Mouse (Mus musculus): ENCODE data around the gene Itga1. TPM values are rescaled to one million over a fixed set of nuclear protein-coding genes. Genes with fewer than 3 reads are reported as not detected.

Itga1 gene
- polyA plus RNA-seq, 1 experiment from 2014 or later, result 4.8 TPM

DNA sequence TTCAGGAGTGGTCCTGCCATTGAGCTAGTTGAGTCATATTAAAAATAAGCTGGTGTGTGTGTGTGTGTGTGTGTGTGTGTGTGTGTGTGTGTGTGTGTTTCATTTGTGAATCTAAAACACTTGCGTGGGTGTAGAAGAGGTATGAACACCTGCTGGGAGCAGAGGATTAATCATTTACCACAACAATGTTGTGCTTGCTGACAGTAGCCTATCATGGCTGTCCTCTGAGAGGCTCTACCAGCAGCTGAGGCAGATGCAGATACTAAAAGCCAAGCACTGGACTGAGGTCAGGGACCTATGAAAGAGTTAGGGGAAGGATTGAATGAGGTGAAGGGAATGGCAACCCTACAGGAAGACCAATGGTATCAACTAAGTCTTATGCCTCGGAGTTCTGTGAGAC is 68.6 kb downstream of the Itga1 start:
- Histone ChIP-seq H3K9me3 (no peaks in the 10 kb centered on the region), H3K4me1 (no peaks in the 10 kb centered on the region), H3K27me3 (no peaks in the 10 kb centered on the region), H3K4me2 (no peak overlapping the region), H3K36me3 (replicated peaks) (no peaks in the 10 kb centered on the region), H3K27ac (no peak overlapping the region), H3K4me3 (replicated peaks) (no peak overlapping the region), H3K9ac (no peak overlapping the region)
- WGBS, result 86% methylated on average over 2 of the region's 2 CpGs
- no peak for ATAC-seq (ENCODE audit: low FRiP score)

DNA sequence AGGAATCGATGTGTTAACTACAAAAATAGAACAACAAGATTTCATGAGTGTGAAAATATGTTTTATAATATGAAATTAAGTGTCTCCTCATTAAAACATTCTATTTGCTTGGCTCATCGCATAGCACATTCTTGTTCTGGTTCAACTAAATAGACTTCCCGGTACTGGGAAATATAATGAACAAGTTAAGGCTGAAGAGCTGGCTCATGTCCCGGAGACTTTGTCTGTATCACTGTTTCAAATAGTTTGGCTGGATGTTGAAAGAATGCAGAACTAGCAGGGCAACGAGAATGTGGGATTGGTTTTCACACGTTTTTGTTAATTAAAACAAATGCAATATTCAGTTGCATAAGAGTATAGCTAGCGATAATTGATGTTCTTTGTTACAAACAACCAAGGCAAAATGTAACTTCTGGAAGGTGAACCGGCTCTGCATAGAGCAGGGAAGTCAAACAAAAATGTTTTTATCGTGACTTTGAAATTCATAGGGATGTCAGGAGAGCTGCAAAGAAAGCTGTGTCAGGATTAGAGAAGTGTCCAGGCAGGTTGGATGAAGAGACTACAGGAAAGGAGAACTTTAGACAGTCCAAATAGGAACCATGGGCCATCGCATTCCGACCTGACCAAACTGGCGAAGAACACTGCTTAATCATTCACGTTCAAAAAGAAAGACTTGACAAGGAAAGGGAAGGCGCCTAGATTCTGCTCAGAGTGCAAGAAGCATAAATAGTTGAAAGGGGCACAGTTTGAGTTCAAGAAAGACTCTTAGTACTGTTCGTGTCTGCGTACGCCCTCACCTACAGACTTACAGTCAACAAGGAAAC is 70.4 kb downstream of the Itga1 start:
- Histone ChIP-seq H3K4me1 (no peaks in the 10 kb centered on the region), H3K9me3 (no peaks in the 10 kb centered on the region), H3K4me2 (no peak overlapping the region), H3K36me3 (replicated peaks) (no peaks in the 10 kb centered on the region), H3K27ac (no peak overlapping the region), H3K4me3 (replicated peaks) (no peak overlapping the region), H3K9ac (no peak overlapping the region), H3K27me3 (no peaks in the 10 kb centered on the region)
- no peak for ATAC-seq (ENCODE audit: low FRiP score)
- 85% methylated on average over 17 of the region's 17 CpGs for WGBS

GRCm38 (mm10) chr13:115025394-115025793 is 76.4 kb downstream of the Itga1 start:
- Histone ChIP-seq H3K9me3 (no peaks in the 10 kb centered on the region), H3K36me3 (replicated peaks) (no peaks in the 10 kb centered on the region), H3K4me3 (replicated peaks) (no peak overlapping the region), H3K27ac (no peak overlapping the region), H3K27me3 (no peaks in the 10 kb centered on the region), H3K9ac (no peak overlapping the region), H3K4me1 (no peaks in the 10 kb centered on the region), H3K4me2 (no peak overlapping the region)
- WGBS, result 90% methylated on average over 3 of the region's 3 CpGs
- no peak for ATAC-seq (ENCODE audit: low FRiP score)

GRCm38 (mm10) chr13:115022117-115022787 is 79.5 kb downstream of the Itga1 start:
- no peaks in the 10 kb centered on the region for H3K4me1 ChIP-seq
- WGBS, result 89% methylated on average over 6 of the region's 6 CpGs
- H3K36me3 ChIP-seq (replicated peaks), result no peaks in the 10 kb centered on the region
- no peak for ATAC-seq (ENCODE audit: low FRiP score)
- no peaks in the 10 kb centered on the region for H3K27me3 ChIP-seq
- no peak overlapping the region for H3K4me3 ChIP-seq (replicated peaks)
- H3K9ac ChIP-seq, result no peak overlapping the region
- no peaks in the 10 kb centered on the region for H3K9me3 ChIP-seq
- no peak overlapping the region for H3K4me2 ChIP-seq
- no peak overlapping the region for H3K27ac ChIP-seq

DNA sequence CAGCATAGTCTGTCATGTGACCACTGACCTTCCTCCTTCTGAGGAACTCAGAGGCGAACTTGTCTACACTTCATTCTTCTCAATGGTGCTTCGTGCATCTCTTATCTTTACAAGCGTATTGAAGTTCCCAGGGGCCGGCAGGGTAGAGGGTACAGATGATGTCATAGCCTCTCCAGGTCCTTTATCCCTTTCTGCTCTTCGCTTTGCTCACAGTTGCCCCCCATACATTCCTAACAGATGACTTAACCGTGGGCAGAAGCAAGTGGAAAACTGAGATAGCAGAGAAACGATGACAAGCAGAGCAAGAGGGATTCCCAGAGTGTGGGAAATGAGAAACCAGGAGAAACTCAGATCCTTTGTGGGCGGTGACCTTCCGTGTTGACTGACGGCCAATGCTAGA is 80.4 kb downstream of the Itga1 start:
- no peak overlapping the region for H3K9ac ChIP-seq
- H3K27ac ChIP-seq, result no peak overlapping the region
- H3K36me3 ChIP-seq (replicated peaks), result no peaks in the 10 kb centered on the region
- H3K4me3 ChIP-seq (replicated peaks), result no peak overlapping the region
- WGBS, result 80% methylated on average over 10 of the region's 10 CpGs
- no peaks in the 10 kb centered on the region for H3K27me3 ChIP-seq
- H3K9me3 ChIP-seq, result no peaks in the 10 kb centered on the region
- H3K4me1 ChIP-seq, result no peaks in the 10 kb centered on the region
- no peak for ATAC-seq (ENCODE audit: low FRiP score)
- no peak overlapping the region for H3K4me2 ChIP-seq

- Histone ChIP-seq H3K27me3 (no peaks in the 10 kb centered on the region), H3K36me3 (replicated peaks) (no peaks in the 10 kb centered on the region), H3K4me2 (no peak overlapping the region), H3K4me1 (no peaks in the 10 kb centered on the region), H3K9me3 (no peaks in the 10 kb centered on the region), H3K9ac (no peak overlapping the region), H3K27ac (no peak overlapping the region), H3K4me3 (replicated peaks) (no peak overlapping the region)
- WGBS, result 88% methylated on average over 4 of the region's 4 CpGs
- no peak for ATAC-seq (ENCODE audit: low FRiP score)
Measured at GRCm38 (mm10) chr13:115020727-115021126, 81.0 kb downstream of the Itga1 start.

DNA sequence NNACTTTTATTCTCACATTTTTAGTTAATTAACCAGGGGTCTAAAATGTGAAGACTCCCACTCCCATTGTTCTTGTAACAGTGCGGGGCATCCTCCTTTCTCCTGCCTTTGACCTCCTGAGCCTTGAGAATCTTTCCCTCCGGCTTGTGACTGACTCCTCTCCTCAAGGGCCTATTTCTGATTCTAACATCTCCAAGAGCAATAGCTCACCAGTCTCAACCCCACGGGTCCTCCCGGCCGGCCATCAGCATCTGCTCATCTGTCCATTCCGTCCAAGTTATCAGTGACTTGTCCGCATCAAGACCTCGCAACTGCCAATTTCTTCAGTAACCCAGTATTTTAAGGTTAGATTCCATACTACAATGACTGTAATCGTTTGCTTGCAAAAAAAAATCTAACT is 84.2 kb downstream of the Itga1 start:
- Histone ChIP-seq H3K9me3 (no peaks in the 10 kb centered on the region), H3K4me2 (no peak overlapping the region), H3K27ac (no peak overlapping the region), H3K4me1 (no peaks in the 10 kb centered on the region), H3K9ac (no peak overlapping the region), H3K27me3 (no peaks in the 10 kb centered on the region), H3K36me3 (replicated peaks) (no peaks in the 10 kb centered on the region), H3K4me3 (replicated peaks) (no peak overlapping the region)
- 89% methylated on average over 9 of the region's 9 CpGs for WGBS
- no peak for ATAC-seq (ENCODE audit: low FRiP score)

DNA sequence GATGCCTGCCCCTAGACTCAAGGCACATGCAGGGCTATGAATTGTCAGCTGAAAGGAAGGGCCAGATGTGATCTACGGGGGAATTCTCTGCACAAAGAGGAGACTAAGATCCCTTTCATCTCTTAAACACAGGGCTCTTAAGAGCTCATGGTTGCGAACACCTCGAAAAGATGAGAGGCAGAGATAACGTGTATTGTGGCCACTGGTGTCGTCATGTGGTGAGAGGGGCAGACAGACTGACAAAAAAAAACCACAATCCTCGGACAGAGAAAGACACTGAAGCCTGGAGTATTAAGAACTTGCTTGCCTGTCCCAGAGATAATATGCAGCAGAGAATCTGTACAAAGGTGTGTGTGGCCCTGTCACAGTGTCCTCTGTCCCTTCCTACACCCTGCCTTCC is 90.2 kb downstream of the Itga1 start:
- WGBS, result 64% methylated on average over 6 of the region's 6 CpGs
- no peak overlapping the region for H3K9ac ChIP-seq
- 0 out of 2 replicates have a peak, but pooled peaks cover under 1% of the 10 kb centered on the region for H3K4me1 ChIP-seq
- no peaks in the 10 kb centered on the region for H3K36me3 ChIP-seq (replicated peaks)
- no peak overlapping the region for H3K4me3 ChIP-seq (replicated peaks)
- no peak for ATAC-seq (ENCODE audit: low FRiP score)
- H3K4me2 ChIP-seq, result no peak overlapping the region
- H3K9me3 ChIP-seq, result no peaks in the 10 kb centered on the region
- H3K27ac ChIP-seq, result no peak overlapping the region
- H3K27me3 ChIP-seq, result no peaks in the 10 kb centered on the region

DNA sequence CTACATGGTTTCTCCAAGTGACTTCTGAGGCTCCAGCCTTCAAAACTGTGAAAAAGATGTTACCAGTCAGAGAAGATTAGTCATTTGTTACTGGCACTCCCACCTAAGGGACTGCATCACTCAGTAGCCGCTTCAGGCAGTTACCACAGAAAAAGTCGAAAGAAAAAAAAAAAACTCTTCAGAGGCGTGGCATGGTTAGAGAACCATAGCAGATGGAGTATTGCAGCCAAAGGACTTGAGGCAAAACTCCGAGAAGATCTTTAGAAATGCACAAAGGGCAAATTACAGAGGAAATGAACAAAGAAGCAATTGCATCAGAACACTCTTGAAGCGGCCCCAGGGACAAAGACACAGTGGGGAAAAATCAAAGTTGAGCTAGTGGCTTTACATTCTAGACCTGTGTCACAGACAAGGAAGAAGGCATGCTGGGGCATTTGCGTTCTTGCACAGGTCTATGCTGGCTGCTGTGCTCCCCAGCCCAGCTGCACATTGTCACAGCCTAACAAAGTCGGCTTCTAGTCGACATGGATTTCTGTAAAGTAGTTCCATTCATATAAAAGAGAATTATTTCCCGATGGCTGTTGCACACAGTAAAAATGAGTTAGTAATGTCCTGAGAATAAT is 95.4 kb downstream of the Itga1 start:
- Histone ChIP-seq H3K4me3 (replicated peaks) (no peak overlapping the region), H3K4me2 (no peak overlapping the region), H3K27me3 (no peaks in the 10 kb centered on the region), H3K27ac (no peak overlapping the region), H3K9me3 (no peaks in the 10 kb centered on the region), H3K36me3 (replicated peaks) (no peaks in the 10 kb centered on the region), H3K4me1 (peaks cover 7% of the 10 kb centered on the region), H3K9ac (no peak overlapping the region)
- no peak for ATAC-seq (ENCODE audit: low FRiP score)
- 31% methylated on average over 9 of the region's 9 CpGs for WGBS

DNA sequence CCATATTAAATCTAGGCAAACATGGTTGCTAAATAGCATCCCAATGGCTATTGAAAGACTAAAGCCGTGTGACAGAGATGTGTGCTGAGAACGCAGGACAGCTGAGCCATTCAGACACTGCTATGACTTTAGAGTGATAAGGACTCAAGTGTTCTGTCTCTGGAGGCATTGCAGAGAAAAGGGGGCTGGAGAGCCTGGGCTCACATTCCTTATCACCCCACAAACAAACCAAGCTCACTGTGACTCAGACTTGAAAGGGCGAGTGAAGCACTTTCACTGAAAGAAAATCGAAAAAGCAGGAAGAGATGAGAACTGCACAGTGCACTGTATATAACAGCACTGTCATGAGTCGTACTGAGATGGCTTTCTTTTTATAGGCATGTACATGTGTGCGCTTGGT is 96.4 kb downstream of the Itga1 start:
- 89% methylated on average over 6 of the region's 6 CpGs for WGBS
- H3K9ac ChIP-seq, result no peak overlapping the region
- no peaks in the 10 kb centered on the region for H3K27me3 ChIP-seq
- no peak for ATAC-seq (ENCODE audit: low FRiP score)
- no peak overlapping the region for H3K4me3 ChIP-seq (replicated peaks)
- peaks cover 7% of the 10 kb centered on the region for H3K4me1 ChIP-seq
- H3K36me3 ChIP-seq (replicated peaks), result no peaks in the 10 kb centered on the region
- no peaks in the 10 kb centered on the region for H3K9me3 ChIP-seq
- H3K4me2 ChIP-seq, result no peak overlapping the region
- no peak overlapping the region for H3K27ac ChIP-seq

DNA sequence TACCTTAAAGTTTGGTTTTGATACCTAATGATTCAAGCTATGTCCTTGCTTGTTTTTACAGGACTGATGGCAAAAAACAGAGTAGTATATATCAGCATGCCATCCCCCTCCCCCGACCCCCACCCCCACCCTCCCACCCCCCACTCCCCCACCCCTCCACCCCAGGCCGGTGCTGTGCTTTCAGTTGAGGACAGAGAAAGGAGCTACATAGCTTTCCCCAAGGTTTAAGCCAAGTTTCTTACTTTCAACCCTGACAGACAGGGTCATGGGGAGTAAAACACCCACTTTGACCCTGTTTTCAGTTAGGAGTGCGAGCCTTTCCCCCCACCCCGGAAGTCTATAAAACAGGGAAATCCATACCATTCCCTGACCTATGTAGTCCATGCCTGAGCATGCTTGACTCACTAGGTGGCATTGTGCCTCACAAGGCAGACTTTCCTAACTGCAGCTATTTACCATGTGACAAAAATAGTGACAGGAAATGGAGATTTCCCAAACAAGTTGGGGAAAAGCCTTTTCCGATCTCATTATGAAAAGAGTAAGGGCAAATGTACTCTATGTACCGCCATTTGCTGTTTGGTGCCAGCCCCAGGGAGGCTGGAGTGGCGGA is 98.2 kb downstream of the Itga1 start:
- no peak overlapping the region for H3K4me2 ChIP-seq
- ATAC-seq (ENCODE audit: low FRiP score), result no peak
- H3K4me1 ChIP-seq, result peaks cover 7% of the 10 kb centered on the region
- H3K9me3 ChIP-seq, result no peaks in the 10 kb centered on the region
- no peak overlapping the region for H3K9ac ChIP-seq
- H3K36me3 ChIP-seq (replicated peaks), result no peaks in the 10 kb centered on the region
- no peak overlapping the region for H3K27ac ChIP-seq
- no peak overlapping the region for H3K4me3 ChIP-seq (replicated peaks)
- no peaks in the 10 kb centered on the region for H3K27me3 ChIP-seq
- 62% methylated on average over 7 of the region's 7 CpGs for WGBS

- Histone ChIP-seq H3K27me3 (no peaks in the 10 kb centered on the region), H3K4me1 (peaks cover 7% of the 10 kb centered on the region), H3K9me3 (no peaks in the 10 kb centered on the region), H3K4me3 (replicated peaks) (no peak overlapping the region), H3K27ac (no peak overlapping the region), H3K36me3 (replicated peaks) (no peaks in the 10 kb centered on the region), H3K9ac (no peak overlapping the region), H3K4me2 (no peak overlapping the region)
- no peak for ATAC-seq (ENCODE audit: low FRiP score)
- 93% methylated on average over 3 of the region's 3 CpGs for WGBS
Measured at GRCm38 (mm10) chr13:115002837-115003236, 98.9 kb downstream of the Itga1 start.
